Mouse (Mus musculus) lung, postnatal 0 days (tissue): ENCODE measurements at regions not wholly inside any gene's neighbourhood (a gene's known extent, or its start where the extent isn't known, plus 50 kb on each side); places are given as distances from the start of the nearest gene placed in this dataset.

Experiments
- CTCF ChIP-seq: IDR thresholded peaks from 2 replicates; pipeline ENCODE4 v1.5.1; 2016; ENCODE audit warnings: antibody characterized with exemption, mild to moderate bottlenecking
- EP300 ChIP-seq: IDR thresholded peaks from 2 replicates; pipeline ENCODE4 v1.6.1; 2016; ENCODE audit warnings: antibody characterized with exemption, mild to moderate bottlenecking, control low read depth

DNA sequence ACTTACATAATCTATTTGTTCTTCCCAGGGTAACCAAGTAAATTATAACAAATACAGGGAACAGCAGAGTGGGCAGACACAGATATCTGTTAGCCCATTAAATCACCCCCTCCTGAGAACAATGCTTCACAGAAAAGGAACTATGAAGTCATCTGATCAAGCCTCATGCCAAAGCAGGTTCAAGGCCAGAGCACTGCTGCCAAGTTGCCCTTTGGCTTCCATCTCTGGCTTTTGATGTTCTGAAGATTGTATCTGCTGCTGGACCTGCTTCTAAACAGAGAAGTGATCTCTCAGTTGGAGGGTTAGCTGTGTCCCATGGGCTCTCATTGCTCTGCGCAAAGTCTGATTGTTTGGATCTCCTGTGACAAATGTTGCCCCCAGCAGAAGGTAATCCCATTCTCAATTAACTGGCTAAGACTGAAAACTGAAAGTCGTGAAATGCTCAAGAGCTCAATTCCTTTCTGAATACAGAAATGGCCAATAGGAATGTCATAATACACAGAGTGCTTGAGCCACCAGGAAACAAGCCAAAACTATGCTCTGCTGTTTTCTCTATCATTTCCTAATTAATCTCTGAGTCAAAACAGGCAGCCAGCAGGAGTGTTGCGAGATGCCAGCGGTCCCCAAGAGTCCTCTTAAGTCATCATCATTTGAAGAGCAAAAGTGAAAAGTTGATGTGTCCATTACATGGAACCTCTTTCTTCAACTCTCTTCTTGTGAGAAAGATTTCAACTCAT, 102.0 kb upstream of the Far2 start:
- TF ChIP-seq CTCF (no peak), EP300 (no peak)
